In genomic region chr2:132282453-132283174, GRCm38 (mm10) we compare ENCODE assay signal across 8 mouse cellular contexts. TPM values are rescaled to one million over a fixed set of nuclear protein-coding genes. Genes with fewer than 3 reads are reported as not detected.
A peak's percentile ranks its signal among the peaks of the same experiment; 100 is the strongest.
DNase-seq lines count a peak whose midpoint lies in the region; ATAC-seq lines count a peak whose summit lies in the region.

No protein-coding gene starts in this region.

- no peak overlapping the region for H3K4me3 ChIP-seq in embryonic facial prominence, embryonic 12.5 days
- no peak overlapping the region for H3K4me3 ChIP-seq in hindbrain, embryonic 16.5 days (ENCODE audit: low read length)
- H3K4me3 ChIP-seq in midbrain, embryonic 15.5 days, result no peak overlapping the region

- DNase-seq in kidney, postnatal 10 days, result peak; percentile 30
- DNase-seq in kidney, postnatal 4 days, result no peak
- no peak for DNase-seq in testis, postnatal 14 days (ENCODE audit: low spot score)
- no peak for DNase-seq in urinary bladder, adult 18-20 months (ENCODE audit: low spot score in 2 of 2)
- DNase-seq in gastrocnemius, postnatal 10 days, result no peak

- H3K9me3 ChIP-seq in embryonic facial prominence, embryonic 12.5 days, result no peaks in the 10 kb centered on the region
- H3K9me3 ChIP-seq in hindbrain, embryonic 16.5 days (ENCODE audit: control insufficient read depth, low read length), result peaks cover under 1% of the 10 kb centered on the region; the same call in 1 of the 2 replicates
- 0 out of 2 replicates have a peak, but pooled peaks cover under 1% of the 10 kb centered on the region for H3K9me3 ChIP-seq in midbrain, embryonic 15.5 days

- no peaks in the 10 kb centered on the region for H3K27me3 ChIP-seq in embryonic facial prominence, embryonic 12.5 days
- no peaks in the 10 kb centered on the region for H3K27me3 ChIP-seq in hindbrain, embryonic 16.5 days (replicated peaks; ENCODE audit: control insufficient read depth, insufficient read depth, low read length)
- no peaks in the 10 kb centered on the region for H3K27me3 ChIP-seq in midbrain, embryonic 15.5 days (replicated peaks)

- peaks cover 35% of the 10 kb centered on the region for H3K4me1 ChIP-seq in embryonic facial prominence, embryonic 12.5 days
- H3K4me1 ChIP-seq in hindbrain, embryonic 16.5 days (ENCODE audit: control insufficient read depth, insufficient read depth, low read depth, low read length), result peaks cover 14% of the 10 kb centered on the region
- H3K4me1 ChIP-seq in midbrain, embryonic 15.5 days, result peaks cover 24% of the 10 kb centered on the region

- no peak overlapping the region for H3K9ac ChIP-seq in embryonic facial prominence, embryonic 12.5 days
- H3K9ac ChIP-seq in hindbrain, embryonic 16.5 days (ENCODE audit: low read depth, low read length), result no peak overlapping the region
- H3K9ac ChIP-seq in midbrain, embryonic 15.5 days, result no peak overlapping the region

- no peak overlapping the region for H3K4me2 ChIP-seq in embryonic facial prominence, embryonic 12.5 days (replicated peaks)
- H3K4me2 ChIP-seq in hindbrain, embryonic 16.5 days (ENCODE audit: low read length), result no peak overlapping the region
- no peak overlapping the region for H3K4me2 ChIP-seq in midbrain, embryonic 15.5 days

- 0 out of 2 replicates have a peak, but pooled peaks have one; percentile 6 for ATAC-seq in embryonic facial prominence, embryonic 12.5 days (ENCODE audit: insufficient number of reproducible peaks, insufficient read depth, low FRiP score, low TSS enrichment)
- no peak for ATAC-seq in hindbrain, embryonic 16.5 days
- peak; percentile 28; the same call in 1 of the 2 replicates for ATAC-seq in midbrain, embryonic 15.5 days (replicated peaks)

- H3K27ac ChIP-seq in embryonic facial prominence, embryonic 12.5 days, result peak overlapping the region; percentile 80
- peak overlapping the region; percentile 48; the same call in 1 of the 2 replicates for H3K27ac ChIP-seq in hindbrain, embryonic 16.5 days (ENCODE audit: low read depth, low read length)
- H3K27ac ChIP-seq in midbrain, embryonic 15.5 days, result no peak overlapping the region

- 0 out of 2 replicates have a peak, but pooled peaks cover 5% of the 10 kb centered on the region for H3K36me3 ChIP-seq in embryonic facial prominence, embryonic 12.5 days
- no peaks in the 10 kb centered on the region for H3K36me3 ChIP-seq in hindbrain, embryonic 16.5 days (ENCODE audit: control insufficient read depth, insufficient read depth, low read length)
- H3K36me3 ChIP-seq in midbrain, embryonic 15.5 days (replicated peaks), result no peaks in the 10 kb centered on the region; the same call in 1 of the 2 replicates

- WGBS in embryonic facial prominence, embryonic 12.5 days, result 32% methylated on average over 12 of the region's 12 CpGs
- 26% methylated on average over 12 of the region's 12 CpGs for WGBS in hindbrain, embryonic 16.5 days
- WGBS in midbrain, embryonic 15.5 days, result 8% methylated on average over 12 of the region's 12 CpGs

RNA-seq across cellular contexts. Expression of gene Cds2, which starts 19.7 kb away (rescaled TPM):
- 30.1 and 32.7 TPM in 2 replicates for polyA plus RNA-seq in embryonic facial prominence, embryonic 12.5 days (2016; fragmentation: Nextera tagmentation; extraction: Ambion mirVana)
- polyA plus RNA-seq in hindbrain, embryonic 16.5 days (2015; fragmentation: Nextera tagmentation; extraction: Ambion mirVana), result 46.2 and 46.3 TPM in 2 replicates
- 41.7 and 41.8 TPM in 2 replicates for polyA plus RNA-seq in midbrain, embryonic 15.5 days (2015; fragmentation: Nextera tagmentation; extraction: Ambion mirVana)
- total RNA-seq in gastrocnemius, postnatal 10 days (2021), result 10 to 100 TPM; 21.7 to 25.4 TPM

RNA-seq across cellular contexts. Expression of gene Pcna, which starts 29.5 kb away (rescaled TPM):
- 259 and 261 TPM in 2 replicates for polyA plus RNA-seq in embryonic facial prominence, embryonic 12.5 days (2016; fragmentation: Nextera tagmentation; extraction: Ambion mirVana)
- 112 and 114 TPM in 2 replicates for polyA plus RNA-seq in hindbrain, embryonic 16.5 days (2015; fragmentation: Nextera tagmentation; extraction: Ambion mirVana)
- polyA plus RNA-seq in midbrain, embryonic 15.5 days (2015; fragmentation: Nextera tagmentation; extraction: Ambion mirVana), result 92.3 and 96.8 TPM in 2 replicates
- total RNA-seq in gastrocnemius, postnatal 10 days (2021), result 10 to 100 TPM; 42.2 to 50.7 TPM

RNA-seq across cellular contexts. Expression of gene Tmem230, which starts 35.0 kb away (rescaled TPM):
- 47.6 and 54.8 TPM in 2 replicates for polyA plus RNA-seq in embryonic facial prominence, embryonic 12.5 days (2016; fragmentation: Nextera tagmentation; extraction: Ambion mirVana)
- 47.1 and 48.0 TPM in 2 replicates for polyA plus RNA-seq in hindbrain, embryonic 16.5 days (2015; fragmentation: Nextera tagmentation; extraction: Ambion mirVana)
- polyA plus RNA-seq in midbrain, embryonic 15.5 days (2015; fragmentation: Nextera tagmentation; extraction: Ambion mirVana), result 42.9 and 48.0 TPM in 2 replicates
- 10 to 100 TPM; 21.6 to 26.9 TPM for total RNA-seq in gastrocnemius, postnatal 10 days (2021)
